Mouse (Mus musculus) forebrain, embryonic 15.5 days (tissue): Measurements from ENCODE around the gene E2f4. TPM values are rescaled to one million over a fixed set of nuclear protein-coding genes. Genes with fewer than 3 reads are reported as not detected.
A peak's percentile ranks its signal among the peaks of the same experiment; 100 is the strongest.

Experiments
- ATAC-seq: fragments of 200-750 bp; cut with Nextera tagmentation; replicated peaks from 2 replicates; pipeline ENCODE4 v1.8.0; 2017; ENCODE audit warnings: mild to moderate bottlenecking, moderate TSS enrichment, moderate library complexity
- H3K27ac ChIP-seq: fragments of 300-500 bp; sonication (generic); replicated peaks from 2 replicates; pipeline ENCODE4 v1.5.1; 2015; ENCODE audit warnings: mild to moderate bottlenecking, inconsistent platforms
- H3K27me3 ChIP-seq: fragments of 300-500 bp; sonication (generic); 2 replicates; pipeline ENCODE4 v1.6.1; 2015; ENCODE audit warnings: inconsistent platforms
- H3K36me3 ChIP-seq: fragments of 300-500 bp; sonication (generic); 2 replicates; pipeline ENCODE4 v1.6.1; 2015; ENCODE audit warnings: mild to moderate bottlenecking, inconsistent platforms
- H3K4me1 ChIP-seq: fragments of 300-500 bp; sonication (generic); 2 replicates; pipeline ENCODE4 v1.6.1; 2015; ENCODE audit warnings: inconsistent platforms
- H3K4me2 ChIP-seq: fragments of 300-500 bp; sonication (generic); replicated peaks from 2 replicates; pipeline ENCODE4 v1.6.1; 2015; ENCODE audit warnings: mild to moderate bottlenecking, inconsistent platforms
- H3K4me3 ChIP-seq: fragments of 300-500 bp; sonication (generic); 2 replicates; pipeline ENCODE4 v1.5.1; 2015; ENCODE audit warnings: mild to moderate bottlenecking, inconsistent platforms
- H3K9ac ChIP-seq: fragments of 300-500 bp; sonication (generic); replicated peaks from 2 replicates; pipeline ENCODE4 v1.6.1; 2015; ENCODE audit warnings: mild to moderate bottlenecking, inconsistent platforms
- H3K9me3 ChIP-seq: fragments of 300-500 bp; sonication (generic); 2 replicates; pipeline ENCODE4 v1.6.1; 2016; ENCODE audit warnings: inconsistent platforms
- WGBS: fragments of 180-500 bp; shearing (Covaris S2); methylation state at CpG from one replicate; pipeline ENCODE4 v1.1.7; 2015; ENCODE audit warnings: mixed read lengths; 5-methylcytosine and 5-hydroxymethylcytosine counted together
- polyA plus RNA-seq: library from polyadenylated mRNA; unstranded; fragments of >200 nt; fragmentation: Nextera tagmentation; extraction: Ambion mirVana; gene quantifications from 2 replicates; pipeline ENCODE4 v1.2.1, GENCODE M21; 2015

Gene E2f4
- polyA plus RNA-seq, 1 experiment from 2014 or later = 44.2 TPM

DNA sequence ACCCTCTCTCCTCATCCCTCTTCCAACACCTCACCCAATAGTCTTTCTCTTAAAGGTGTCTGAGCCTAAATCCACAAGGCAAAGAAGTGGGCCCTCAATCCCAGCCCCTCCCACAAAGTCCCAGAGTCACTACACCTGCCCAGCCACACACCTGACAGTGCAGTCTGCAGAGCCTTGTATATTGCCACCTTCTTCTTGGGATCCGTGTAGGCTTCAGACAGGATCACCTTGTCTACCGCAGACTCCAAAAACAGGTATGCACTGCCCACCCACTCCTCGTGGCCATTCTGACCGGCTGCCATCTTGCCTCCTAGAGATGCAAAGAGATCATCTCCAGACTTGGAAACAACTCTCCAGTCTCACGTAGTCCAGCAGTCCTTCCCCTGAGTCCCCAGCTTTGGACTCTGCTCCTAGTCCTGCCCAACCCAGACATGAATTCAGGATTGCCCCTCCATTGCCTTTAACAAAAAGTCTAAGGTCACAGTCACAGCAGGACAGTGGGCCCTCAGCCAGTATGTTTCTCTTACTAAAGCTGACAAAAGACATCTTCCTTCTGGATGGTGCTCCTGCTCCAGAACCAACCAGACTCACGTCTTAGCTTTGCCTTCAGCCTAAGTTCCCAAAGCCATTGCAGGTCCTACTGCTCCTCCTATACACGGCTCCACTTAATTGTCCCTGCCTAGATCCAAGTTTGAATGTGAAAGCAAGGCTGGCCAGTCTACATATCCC is 36.9 kb upstream of the E2f4 start:
- no peak overlapping the region for H3K4me3 ChIP-seq
- H3K27me3 ChIP-seq = peaks cover 78% of the 10 kb centered on the region
- no peak overlapping the region for H3K9ac ChIP-seq
- no peak for ATAC-seq
- no peaks in the 10 kb centered on the region for H3K9me3 ChIP-seq
- peaks cover 27% of the 10 kb centered on the region for H3K4me1 ChIP-seq
- no peak overlapping the region for H3K27ac ChIP-seq
- H3K4me2 ChIP-seq = no peak overlapping the region
- H3K36me3 ChIP-seq = no peaks in the 10 kb centered on the region
- 61% methylated on average over 7 of the region's 7 CpGs for WGBS

DNA sequence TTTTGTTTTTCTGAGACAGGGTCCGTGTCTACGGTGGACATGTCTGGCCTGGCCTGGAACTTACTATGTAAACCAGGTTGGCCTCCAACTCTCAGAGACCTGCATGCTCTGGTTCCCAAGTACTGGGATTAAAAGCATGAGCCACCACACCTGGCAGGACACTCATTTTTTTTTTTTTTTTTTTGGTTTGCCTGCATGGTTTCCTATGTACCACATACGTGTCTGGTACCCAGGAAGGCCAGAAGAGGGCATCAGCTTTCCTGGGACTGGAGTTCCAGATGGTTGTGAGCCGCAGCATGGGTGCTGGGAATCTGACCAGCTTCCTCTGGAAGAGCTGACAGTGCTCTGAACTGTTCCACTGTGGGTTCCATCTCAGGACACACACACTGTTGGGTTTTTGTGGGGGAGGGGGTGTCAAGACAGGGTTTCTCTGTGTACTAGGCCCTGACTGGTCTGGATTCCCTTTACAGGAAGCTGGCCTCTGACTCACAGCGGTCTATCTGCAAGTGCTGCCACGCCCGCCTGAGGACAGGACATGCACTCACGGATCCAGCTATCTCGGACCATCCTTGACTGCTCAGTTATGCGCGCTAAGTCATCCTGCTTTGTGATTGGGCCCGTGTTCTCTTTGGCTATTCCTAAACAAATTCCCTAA is 36.0 kb upstream of the E2f4 start:
- no peak for ATAC-seq
- H3K9ac ChIP-seq = no peak overlapping the region
- peaks cover 4% of the 10 kb centered on the region; the same call in 1 of the 2 replicates for H3K9me3 ChIP-seq
- H3K27ac ChIP-seq = no peak overlapping the region
- no peak overlapping the region for H3K4me2 ChIP-seq
- no peaks in the 10 kb centered on the region for H3K36me3 ChIP-seq
- peaks cover 77% of the 10 kb centered on the region for H3K27me3 ChIP-seq
- peaks cover 27% of the 10 kb centered on the region for H3K4me1 ChIP-seq
- H3K4me3 ChIP-seq = no peak overlapping the region
- WGBS = 85% methylated on average over 12 of the region's 12 CpGs

DNA sequence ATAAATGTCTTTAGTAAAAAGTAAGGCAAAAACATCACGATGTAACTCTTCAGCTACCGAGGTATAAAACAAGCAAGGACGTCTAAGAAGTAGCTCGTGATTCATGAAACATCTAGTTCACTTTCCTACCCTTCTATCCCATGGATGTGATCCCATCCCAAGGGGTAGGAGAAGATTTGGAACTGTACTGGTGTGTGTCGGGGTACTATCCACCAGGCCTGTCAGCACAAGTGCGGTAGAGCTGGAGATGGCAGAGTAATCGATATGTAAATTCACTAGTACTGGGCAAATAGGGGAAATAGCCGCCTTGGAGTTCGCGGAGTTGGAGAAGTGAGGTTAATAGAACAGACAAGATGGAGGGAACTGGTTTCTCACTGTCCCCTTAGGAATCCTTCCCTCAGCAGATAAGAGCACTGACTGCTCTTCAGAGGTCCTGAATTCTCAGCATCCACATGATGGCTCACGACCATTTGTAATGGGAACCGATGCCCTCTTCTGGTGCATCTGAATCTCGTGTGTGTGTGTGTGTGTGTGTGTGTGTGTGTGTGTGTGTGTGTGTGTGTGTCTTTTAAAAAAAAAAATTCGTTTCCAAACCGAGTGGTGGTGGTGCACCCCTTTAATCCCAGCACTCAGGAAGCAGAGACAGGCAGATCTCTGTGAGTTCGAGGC is 34.1 kb upstream of the E2f4 start:
- H3K27me3 ChIP-seq = peaks cover 90% of the 10 kb centered on the region
- H3K9me3 ChIP-seq = peaks cover 4% of the 10 kb centered on the region; the same call in 1 of the 2 replicates
- H3K4me2 ChIP-seq = peak overlapping the region; percentile 83; the same call in 1 of the 2 replicates
- H3K27ac ChIP-seq = no peak overlapping the region
- peak overlapping the region; percentile 70; the same call in 1 of the 2 replicates for H3K4me3 ChIP-seq
- H3K36me3 ChIP-seq = no peaks in the 10 kb centered on the region
- H3K9ac ChIP-seq = no peak overlapping the region
- no peak for ATAC-seq
- H3K4me1 ChIP-seq = peaks cover 33% of the 10 kb centered on the region
- 39% methylated on average over 16 of the region's 16 CpGs for WGBS

DNA sequence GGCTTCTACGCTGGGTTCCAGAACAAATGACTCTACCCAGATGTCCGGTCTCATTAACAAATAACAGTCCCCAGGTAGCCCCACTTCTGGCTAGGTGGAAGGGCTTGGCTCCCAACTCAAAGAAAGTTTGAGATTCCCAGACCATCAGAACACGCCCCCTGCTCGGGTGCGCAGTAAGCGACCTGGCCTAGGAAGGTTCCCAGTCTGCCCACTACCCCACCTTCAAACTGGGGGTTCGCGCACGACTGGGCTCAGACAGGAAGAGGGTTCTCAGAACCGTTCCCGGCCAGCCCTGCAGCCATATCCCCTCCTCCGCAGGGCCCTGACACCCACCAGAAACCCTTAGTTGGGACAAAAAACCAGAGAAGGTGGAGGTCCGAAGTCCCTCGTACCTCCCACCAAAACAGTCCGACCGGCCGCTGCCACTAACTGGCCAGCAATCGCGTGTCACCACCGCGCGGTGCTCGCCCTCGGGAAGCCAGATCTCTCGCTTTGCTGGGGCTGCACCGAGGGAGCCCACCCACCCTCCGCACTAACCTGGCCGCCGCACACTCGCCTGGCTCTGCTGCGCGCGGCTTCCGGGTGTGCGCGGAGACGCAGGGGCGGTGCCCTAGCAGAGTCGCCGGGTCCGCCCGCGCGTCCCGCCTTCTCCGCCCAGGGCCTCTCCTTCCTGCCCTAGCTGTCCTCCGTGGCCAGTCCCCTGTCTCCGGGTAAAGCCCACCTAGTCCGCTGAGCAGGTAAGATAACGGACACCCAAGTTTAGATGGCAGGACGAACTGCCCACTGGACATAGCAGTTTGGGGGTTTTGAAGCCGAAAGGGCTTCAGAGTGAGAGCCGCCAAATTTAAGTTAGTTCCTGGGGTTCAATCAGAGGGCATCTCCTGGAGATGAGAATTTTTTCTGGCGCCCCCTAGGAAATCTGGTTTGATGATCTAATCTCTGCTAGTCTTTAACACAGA is 33.2 kb upstream of the E2f4 start, which contains the start of the genes Tradd and Fbxl8:
Tradd (minus strand) TSS at position 586 of the 959 bp plus-strand sequence.
Fbxl8 (plus strand) TSS at position 625 of the 959 bp plus-strand sequence.
- ATAC-seq = peak; percentile 27; the same call in 1 of the 2 replicates
- Histone ChIP-seq H3K4me1 (peaks cover 34% of the 10 kb centered on the region), H3K27me3 (peaks cover 90% of the 10 kb centered on the region), H3K36me3 (no peaks in the 10 kb centered on the region), H3K9ac (peak within 1 kb of the TSS; percentile 67), H3K9me3 (peaks cover 4% of the 10 kb centered on the region; the same call in 1 of the 2 replicates), H3K4me2 (peak within 1 kb of the TSS; percentile 83), H3K4me3 (peak within 1 kb of the TSS; percentile 70), H3K27ac (no peak within 1 kb of the TSS)
- WGBS = under 1% methylated on average over 54 of the region's 54 CpGs

DNA sequence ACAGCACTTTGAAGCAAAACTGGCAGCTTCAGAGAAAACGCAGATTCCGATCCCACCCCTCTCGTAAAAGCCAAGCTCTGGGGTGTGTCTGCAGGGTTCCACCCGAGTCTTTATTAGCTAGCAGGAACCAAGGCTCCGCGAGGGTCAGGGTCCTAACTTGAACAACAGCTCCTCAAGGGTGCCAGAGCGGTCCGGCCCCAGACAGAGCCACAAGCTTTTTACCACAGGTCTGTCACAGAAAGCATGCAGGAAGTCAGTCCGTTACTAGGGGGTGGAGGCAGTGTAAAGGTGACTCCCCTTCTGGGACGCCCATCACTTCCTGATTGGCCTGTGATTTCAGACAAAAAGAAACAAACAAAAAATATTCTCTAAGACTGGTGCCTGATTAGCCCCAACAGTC is 32.3 kb upstream of the E2f4 start:
- 14% methylated on average over 10 of the region's 10 CpGs for WGBS
- H3K9ac ChIP-seq = no peak overlapping the region
- no peaks in the 10 kb centered on the region for H3K36me3 ChIP-seq
- H3K4me3 ChIP-seq = peak overlapping the region; percentile 70; the same call in 1 of the 2 replicates
- H3K27me3 ChIP-seq = peaks cover 90% of the 10 kb centered on the region
- no peak for ATAC-seq
- H3K27ac ChIP-seq = no peak overlapping the region
- peak overlapping the region; percentile 83 for H3K4me2 ChIP-seq
- H3K9me3 ChIP-seq = peaks cover 4% of the 10 kb centered on the region; the same call in 1 of the 2 replicates
- H3K4me1 ChIP-seq = peaks cover 34% of the 10 kb centered on the region

DNA sequence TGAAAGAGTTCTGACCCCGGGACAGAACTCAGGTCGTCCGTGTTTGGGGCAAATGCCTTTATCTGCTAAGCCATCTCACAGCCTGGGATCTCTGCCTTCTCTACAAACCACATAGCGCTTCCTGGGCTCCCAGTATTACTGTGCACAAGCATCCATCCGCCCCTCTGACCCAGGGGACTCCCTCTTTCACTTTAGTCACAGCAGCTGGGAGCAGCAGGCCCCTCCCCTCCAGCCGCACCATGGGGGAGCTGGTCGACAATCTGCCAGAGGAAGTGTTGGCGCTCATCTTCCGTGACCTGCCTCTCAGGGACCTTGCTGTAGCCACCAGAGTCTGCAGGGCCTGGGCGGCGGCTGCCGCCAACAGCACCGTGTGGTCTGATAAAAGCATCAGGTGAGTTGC is 30.7 kb upstream of the E2f4 start:
- Histone ChIP-seq H3K27ac (no peak overlapping the region), H3K27me3 (peaks cover 90% of the 10 kb centered on the region), H3K4me2 (no peak overlapping the region), H3K36me3 (no peaks in the 10 kb centered on the region), H3K4me1 (peaks cover 43% of the 10 kb centered on the region), H3K4me3 (no peak overlapping the region), H3K9me3 (peaks cover 4% of the 10 kb centered on the region; the same call in 1 of the 2 replicates), H3K9ac (no peak overlapping the region)
- WGBS = 9% methylated on average over 13 of the region's 13 CpGs
- no peak for ATAC-seq

DNA sequence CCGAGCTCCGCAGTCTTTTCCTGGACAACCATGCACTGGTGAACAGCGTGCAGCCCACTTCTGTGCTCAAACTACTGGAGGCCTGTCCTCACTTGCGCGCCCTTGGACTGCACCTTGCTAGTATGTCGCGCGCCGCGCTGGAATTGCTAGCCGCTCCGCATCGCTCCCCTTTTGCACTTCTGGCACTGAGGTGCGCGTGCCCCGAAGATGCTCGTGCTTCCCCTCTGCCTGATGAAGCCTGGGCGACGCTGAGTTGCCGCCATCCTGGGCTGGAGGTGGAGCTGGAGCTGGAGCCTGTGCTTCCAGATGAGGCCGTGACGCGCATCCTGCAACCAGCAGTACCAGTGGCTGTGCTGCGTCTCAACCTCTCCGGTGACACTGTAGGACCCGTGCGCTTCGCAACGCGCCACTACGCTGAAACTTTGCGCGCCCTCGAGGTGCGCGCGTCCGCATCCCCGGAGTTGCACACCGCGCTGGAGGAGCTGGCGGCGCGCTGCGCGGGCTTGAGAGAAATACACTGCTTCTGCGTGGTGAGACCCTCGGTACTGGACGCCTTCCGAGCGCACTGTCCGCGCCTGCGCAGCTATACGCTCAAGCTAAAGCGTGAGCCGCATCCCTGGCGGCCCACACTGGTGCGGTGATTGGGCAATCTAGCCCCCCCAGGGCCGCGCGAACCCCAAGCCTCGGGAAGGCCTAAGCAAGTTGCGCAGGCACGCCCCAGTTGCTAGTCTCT is 29.0 kb upstream of the E2f4 start:
- peak; percentile 88 for ATAC-seq
- Histone ChIP-seq H3K9ac (peak overlapping the region; percentile 45), H3K4me1 (peaks cover 43% of the 10 kb centered on the region), H3K9me3 (peaks cover 4% of the 10 kb centered on the region; the same call in 1 of the 2 replicates), H3K4me3 (peak overlapping the region; percentile 53), H3K27ac (peak overlapping the region; percentile 11; the same call in 1 of the 2 replicates), H3K4me2 (peak overlapping the region; percentile 82), H3K27me3 (peaks cover 95% of the 10 kb centered on the region), H3K36me3 (no peaks in the 10 kb centered on the region)
- WGBS = under 1% methylated on average over 65 of the region's 65 CpGs

DNA sequence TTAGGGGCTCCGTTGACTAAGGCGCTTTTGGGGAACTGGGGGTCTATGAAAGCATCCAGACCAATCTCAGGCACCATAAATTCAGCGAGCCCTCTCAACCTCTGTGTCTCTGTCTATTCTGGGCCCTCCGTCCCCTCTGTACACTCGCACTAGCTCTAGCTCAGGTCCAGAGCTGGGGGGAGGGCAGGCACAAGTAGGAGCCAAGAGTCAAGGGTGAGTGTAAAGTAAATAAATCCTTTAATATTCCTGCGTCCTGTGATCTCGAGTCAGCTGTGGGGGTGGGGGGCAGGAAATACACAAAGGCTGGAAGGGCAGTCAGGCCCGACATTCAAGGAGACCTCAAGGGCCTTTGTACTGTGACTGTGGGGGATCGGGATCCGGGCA is 28.4 kb upstream of the E2f4 start:
- H3K9me3 ChIP-seq = peaks cover 4% of the 10 kb centered on the region; the same call in 1 of the 2 replicates
- H3K4me2 ChIP-seq = peak overlapping the region; percentile 82
- H3K27me3 ChIP-seq = peaks cover 94% of the 10 kb centered on the region
- peak overlapping the region; percentile 45 for H3K9ac ChIP-seq
- no peak overlapping the region for H3K27ac ChIP-seq
- H3K36me3 ChIP-seq = no peaks in the 10 kb centered on the region
- peak; percentile 32 for ATAC-seq
- peak overlapping the region; percentile 53 for H3K4me3 ChIP-seq
- H3K4me1 ChIP-seq = peaks cover 39% of the 10 kb centered on the region
- WGBS = under 1% methylated on average over 10 of the region's 10 CpGs

DNA sequence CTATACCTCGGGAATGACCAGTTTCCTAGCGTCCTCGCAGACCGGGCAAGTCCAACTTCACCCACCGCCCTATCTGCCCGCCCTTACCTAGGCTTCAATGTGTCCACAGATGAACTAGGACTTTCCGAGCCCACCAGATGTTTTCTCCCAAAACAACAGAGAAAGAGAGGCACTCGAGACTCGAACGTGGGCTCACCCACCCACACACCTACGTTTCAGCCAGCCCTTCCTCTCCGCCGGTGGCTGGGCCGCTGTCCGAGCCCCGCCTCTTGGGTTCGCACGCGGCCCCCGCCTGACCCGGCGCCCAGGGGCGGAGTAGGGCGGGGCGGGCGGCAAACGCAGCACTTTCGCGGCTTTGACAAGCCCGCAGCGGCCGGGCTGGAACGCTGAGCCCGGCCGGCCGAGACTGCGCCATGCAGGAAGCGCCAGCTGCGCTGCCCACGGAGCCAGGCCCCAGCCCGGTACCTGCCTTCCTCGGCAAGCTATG is 28.0 kb upstream of the E2f4 start, which contains the start of gene Hsf4:
Hsf4 (plus strand) TSS at position 341 of the 487 bp plus-strand sequence.
- Histone ChIP-seq H3K27me3 (peaks cover 94% of the 10 kb centered on the region), H3K4me3 (peak within 1 kb of the TSS; percentile 53), H3K36me3 (no peaks in the 10 kb centered on the region), H3K9ac (peak within 1 kb of the TSS; percentile 45), H3K9me3 (peaks cover 4% of the 10 kb centered on the region; the same call in 1 of the 2 replicates), H3K27ac (peak within 1 kb of the TSS; percentile 11; the same call in 1 of the 2 replicates), H3K4me2 (peak within 1 kb of the TSS; percentile 82), H3K4me1 (peaks cover 36% of the 10 kb centered on the region)
- under 1% methylated on average over 42 of the region's 42 CpGs for WGBS
- no peak for ATAC-seq

DNA sequence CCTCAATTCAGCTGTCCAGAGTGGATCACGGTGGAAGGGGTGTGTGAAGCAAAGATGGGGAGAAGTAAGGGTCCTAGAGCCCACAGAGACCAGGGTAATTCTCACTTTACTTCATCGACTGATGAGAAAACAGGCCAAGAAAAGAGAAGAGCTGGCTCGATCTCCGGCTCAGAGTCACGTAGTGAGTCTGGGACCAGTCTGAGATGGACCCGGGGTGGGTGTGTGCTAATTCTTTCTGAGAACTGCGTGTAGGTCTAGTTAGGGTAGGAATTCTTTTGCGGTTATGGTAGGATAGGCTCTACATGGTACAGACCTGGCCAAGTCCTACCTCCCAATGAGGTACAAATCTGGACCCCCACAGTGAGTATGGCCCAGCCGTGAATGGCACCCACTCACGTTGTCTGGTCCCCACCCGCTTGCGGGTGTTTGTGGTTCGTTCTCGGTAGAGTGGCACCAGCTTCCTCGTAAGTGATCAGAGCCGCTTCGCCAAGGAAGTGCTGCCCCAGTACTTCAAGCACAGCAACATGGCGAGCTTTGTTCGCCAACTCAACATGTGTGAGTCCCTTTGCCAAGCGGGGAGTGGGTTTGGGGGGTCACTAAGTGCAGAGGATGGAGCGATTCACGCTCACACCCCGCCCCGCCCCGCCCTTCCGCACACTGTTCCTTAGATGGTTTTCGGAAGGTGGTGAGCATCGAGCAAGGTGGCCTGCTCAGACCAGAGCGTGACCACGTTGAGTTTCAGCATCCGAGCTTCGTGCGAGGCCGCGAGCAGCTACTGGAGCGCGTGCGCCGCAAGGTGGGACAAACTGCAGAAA is 27.2 kb upstream of the E2f4 start:
- no peak for ATAC-seq
- Histone ChIP-seq H3K27me3 (peaks cover 94% of the 10 kb centered on the region), H3K9ac (no peak overlapping the region; the same call in 1 of the 2 replicates)

More for the DNA sequence above, 27.2 kb upstream of the E2f4 start:
- H3K4me1 ChIP-seq = peaks cover 33% of the 10 kb centered on the region
- peaks cover 4% of the 10 kb centered on the region; the same call in 1 of the 2 replicates for H3K9me3 ChIP-seq
- peak overlapping the region; percentile 53 for H3K4me3 ChIP-seq
- H3K27ac ChIP-seq = no peak overlapping the region
- H3K4me2 ChIP-seq = peak overlapping the region; percentile 82
- WGBS = 2% methylated on average over 39 of the region's 39 CpGs
- H3K36me3 ChIP-seq = no peaks in the 10 kb centered on the region
